Mouse (Mus musculus) heart, postnatal 0 days (tissue): ENCODE measurements around the gene Insl3. TPM values are rescaled to one million over a fixed set of nuclear protein-coding genes. Genes with fewer than 3 reads are reported as not detected.

ENCODE experiments used
- ATAC-seq: fragments of 200-750 bp; cut with Nextera tagmentation; 2 replicates; pipeline ENCODE4 v1.8.0; 2017; ENCODE audit warnings: low read depth, moderate number of reproducible peaks, moderate library complexity; ENCODE audit not compliant: insufficient read depth
- DNase-seq: peaks from one replicate; pipeline ENCODE4 v3.0.0-alpha.2; 2016; ENCODE audit warnings: low spot score
- H3K27ac ChIP-seq: fragments of 300-500 bp; sonication (generic); 2 replicates; pipeline ENCODE4 v1.5.1; 2014; ENCODE audit warnings: low read depth, mild to moderate bottlenecking
- H3K27me3 ChIP-seq: fragments of 300-500 bp; sonication (generic); 2 replicates; pipeline ENCODE4 v1.6.1; 2014; ENCODE audit warnings: low read length, mixed read lengths; ENCODE audit not compliant: control insufficient read depth, insufficient read depth
- H3K36me3 ChIP-seq: fragments of 300-500 bp; sonication (generic); replicated peaks from 2 replicates; pipeline ENCODE4 v1.6.1; 2014; ENCODE audit warnings: low read length, mixed read lengths; ENCODE audit not compliant: control insufficient read depth, insufficient read depth
- H3K4me1 ChIP-seq: fragments of 300-500 bp; sonication (generic); 2 replicates; pipeline ENCODE4 v1.6.1; 2014; ENCODE audit warnings: antibody characterized with exemption; ENCODE audit not compliant: control insufficient read depth, insufficient read depth
- H3K4me2 ChIP-seq: fragments of 300-500 bp; sonication (generic); 2 replicates; pipeline ENCODE4 v1.6.1; 2014; ENCODE audit warnings: low read depth, mild to moderate bottlenecking, low read length, moderate library complexity
- H3K4me3 ChIP-seq: fragments of 300-500 bp; sonication (generic); 2 replicates; pipeline ENCODE4 v1.5.1; 2014; ENCODE audit warnings: low read depth, low read length
- H3K9ac ChIP-seq: fragments of 300-500 bp; sonication (generic); replicated peaks from 2 replicates; pipeline ENCODE4 v1.6.1; 2014; ENCODE audit warnings: low read depth, low read length, mixed read lengths
- H3K9me3 ChIP-seq: fragments of 300-500 bp; sonication (generic); replicated peaks from 2 replicates; pipeline ENCODE4 v1.6.1; 2016; ENCODE audit warnings: low read length; ENCODE audit not compliant: control insufficient read depth
- CTCF ChIP-seq: IDR thresholded peaks from 2 replicates; pipeline ENCODE4 v1.5.1; 2016; ENCODE audit warnings: antibody characterized with exemption, control low read depth, low read depth
- EP300 ChIP-seq: IDR thresholded peaks from 2 replicates; pipeline ENCODE4 v1.6.1; 2016; ENCODE audit warnings: antibody characterized with exemption, low read depth
- WGBS: fragments of 180-500 bp; shearing (Covaris S2); extraction: QIAGEN DNeasy Blood & Tissue Kit; methylation state at CpG from one replicate; pipeline ENCODE4 v1.1.7; 2014; 5-methylcytosine and 5-hydroxymethylcytosine counted together
- polyA plus RNA-seq: library from polyadenylated mRNA; unstranded; fragments of >200 nt; fragmentation: Nextera tagmentation; extraction: Ambion mirVana; gene quantifications from 2 replicates; pipeline ENCODE4 v1.2.1, GENCODE M21; 2015
- total RNA-seq: library from RNA; depleted of rRNA; stranded (reverse); fragments of >200 nt; gene quantifications from 2 replicates; pipeline ENCODE4 v1.2.3, GENCODE M21; 2014; ENCODE audit warnings: low replicate concordance

The Insl3 gene
- total and polyA plus RNA-seq, 2 experiments from 2014 or later: 1.5 TPM; not detected in 1

DNA sequence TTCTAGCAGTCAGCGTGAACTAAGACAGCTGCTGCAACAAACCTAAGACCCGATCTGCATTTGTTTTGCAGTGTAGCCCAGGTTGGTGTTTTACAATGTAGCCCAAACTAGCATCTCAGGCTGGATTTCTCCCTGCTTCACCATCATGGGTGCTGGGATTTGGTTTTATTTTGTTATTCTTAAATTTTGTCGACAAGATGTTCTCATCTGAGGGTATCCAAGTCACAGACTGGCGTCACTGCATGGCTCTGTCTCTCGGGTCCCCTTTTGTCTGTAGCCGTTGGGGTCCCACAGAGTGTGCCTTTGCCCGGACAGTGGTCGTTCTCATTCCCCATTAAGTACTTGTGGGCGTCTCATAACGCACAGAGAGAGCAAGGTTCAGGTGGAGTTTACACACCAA lies 4.3 kb upstream of the Insl3 start:
- WGBS: 46% methylated on average over 10 of the region's 10 CpGs

DNA sequence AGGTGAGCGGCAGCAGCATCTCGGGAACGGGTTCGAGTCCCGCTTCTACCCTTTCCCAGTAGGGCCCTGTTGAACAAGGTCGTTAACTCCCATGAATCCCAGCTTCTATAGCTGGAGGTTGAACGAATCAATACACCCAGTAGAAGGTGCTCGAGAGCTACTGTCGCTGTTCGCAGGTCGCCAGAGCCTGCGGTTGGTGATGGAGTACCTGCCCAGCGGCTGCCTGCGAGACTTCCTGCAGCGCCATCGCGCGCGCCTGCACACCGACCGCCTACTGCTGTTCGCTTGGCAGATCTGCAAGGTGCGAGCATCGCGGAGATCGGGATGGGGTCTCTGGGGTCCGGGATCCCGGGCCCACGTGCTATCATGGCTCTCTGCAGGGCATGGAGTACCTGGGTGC lies 3.4 kb upstream of the Insl3 start:
- WGBS: 23% methylated on average over 29 of the region's 29 CpGs
- DNase-seq (no peak), ATAC-seq (no peak)
- Histone ChIP-seq H3K4me3 (peak overlapping the region; percentile 17), H3K36me3 (no peaks in the 10 kb centered on the region), H3K9ac (no peak overlapping the region), H3K9me3 (no peaks in the 10 kb centered on the region), H3K27me3 (peaks cover 100% of the 10 kb centered on the region), H3K4me2 (peak overlapping the region; percentile 35), H3K27ac (no peak overlapping the region), H3K4me1 (peaks cover 6% of the 10 kb centered on the region; the same call in 1 of the 2 replicates)
- TF ChIP-seq EP300 (no peak), CTCF (no peak)

More for the DNA sequence above, 4.3 kb upstream of the Insl3 start:
- ATAC-seq (no peak), DNase-seq (no peak)
- H3K9ac ChIP-seq: no peak overlapping the region
- peaks cover 10% of the 10 kb centered on the region for H3K4me1 ChIP-seq
- H3K4me2 ChIP-seq: no peak overlapping the region
- no peak overlapping the region for H3K27ac ChIP-seq
- no peak for TF ChIP-seq EP300
- no peak for TF ChIP-seq CTCF
- peaks cover 99% of the 10 kb centered on the region for H3K27me3 ChIP-seq
- H3K9me3 ChIP-seq: no peaks in the 10 kb centered on the region
- H3K36me3 ChIP-seq: no peaks in the 10 kb centered on the region
- H3K4me3 ChIP-seq: no peak overlapping the region

DNA sequence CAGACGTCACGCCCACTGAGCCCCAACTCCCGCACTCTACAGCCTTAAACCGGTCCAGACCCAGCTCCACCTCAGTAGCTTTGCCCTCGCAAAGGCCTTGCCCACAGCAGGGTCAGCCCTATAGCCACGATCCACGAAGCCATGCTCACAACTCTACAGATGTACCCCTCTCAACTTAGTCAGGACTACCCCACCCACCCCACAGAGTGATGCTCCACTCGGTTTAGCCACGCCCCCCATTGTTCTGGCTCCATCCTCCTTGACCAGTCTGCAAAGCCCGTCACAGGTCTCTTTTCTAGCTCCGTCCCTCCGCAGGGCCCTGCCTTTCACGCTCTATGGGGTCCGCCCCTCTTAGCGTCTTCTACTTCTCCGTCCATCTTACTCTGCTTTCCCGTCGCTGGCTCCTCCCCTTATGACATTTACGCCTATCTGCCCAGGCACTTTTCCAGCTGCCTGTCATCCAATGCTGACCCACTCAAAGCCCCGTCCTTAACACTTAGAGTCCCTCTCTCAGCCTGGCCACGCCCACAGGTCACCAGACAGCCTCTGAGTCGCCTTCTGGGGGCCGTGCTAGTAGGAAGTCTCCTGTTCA lies 2.8 kb upstream of the Insl3 start:
- WGBS: 14% methylated on average over 23 of the region's 23 CpGs
- H3K36me3 ChIP-seq: no peaks in the 10 kb centered on the region
- H3K4me3 ChIP-seq: peak overlapping the region; percentile 17
- H3K27me3 ChIP-seq: peaks cover 97% of the 10 kb centered on the region
- ATAC-seq: peak; percentile 45
- H3K9ac ChIP-seq: no peak overlapping the region
- TF ChIP-seq CTCF (no peak), EP300 (no peak)
- H3K4me2 ChIP-seq: peak overlapping the region; percentile 37; the same call in 1 of the 2 replicates
- H3K9me3 ChIP-seq: no peaks in the 10 kb centered on the region
- H3K4me1 ChIP-seq: peaks cover 6% of the 10 kb centered on the region; the same call in 1 of the 2 replicates
- peak; percentile 54 for DNase-seq
- H3K27ac ChIP-seq: no peak overlapping the region

DNA sequence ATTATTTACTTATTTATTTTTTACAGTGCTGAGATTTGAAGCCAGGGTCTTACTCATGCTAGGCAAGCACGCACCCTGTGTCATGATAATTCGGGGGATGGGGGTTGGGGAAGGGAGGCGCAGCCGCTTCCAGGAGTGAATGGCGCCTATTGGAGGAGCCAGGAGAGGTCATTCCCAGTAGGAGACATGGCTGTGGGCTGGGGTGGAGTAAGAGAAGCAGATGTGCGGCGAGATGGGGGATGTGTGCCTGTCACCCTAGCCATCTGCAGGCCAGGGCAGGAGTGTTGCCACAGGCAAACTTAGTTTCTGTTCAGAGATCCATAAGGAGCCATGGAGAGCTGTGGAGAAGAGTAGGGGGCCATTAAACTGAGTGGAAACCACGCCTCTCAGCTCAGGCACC lies 1.4 kb upstream of the Insl3 start:
- Histone ChIP-seq H3K4me2 (no peak overlapping the region), H3K4me3 (no peak overlapping the region), H3K4me1 (peaks cover 6% of the 10 kb centered on the region; the same call in 1 of the 2 replicates), H3K9ac (no peak overlapping the region), H3K36me3 (no peaks in the 10 kb centered on the region), H3K27ac (no peak overlapping the region), H3K27me3 (peaks cover 97% of the 10 kb centered on the region), H3K9me3 (no peaks in the 10 kb centered on the region)
- TF ChIP-seq EP300 (no peak), CTCF (no peak)
- no peak for ATAC-seq
- WGBS: 26% methylated on average over 8 of the region's 8 CpGs
- no peak for DNase-seq

GRCm38 (mm10) chr8:71692509-71692908 lies 3.5 kb downstream of the Insl3 start:
- ATAC-seq (no peak), DNase-seq (no peak)
- H3K4me2 ChIP-seq: no peak overlapping the region
- H3K4me3 ChIP-seq: no peak overlapping the region
- H3K9ac ChIP-seq: no peak overlapping the region
- H3K9me3 ChIP-seq: no peaks in the 10 kb centered on the region
- TF ChIP-seq CTCF: no peak
- no peak overlapping the region for H3K27ac ChIP-seq
- WGBS: 14% methylated on average over 30 of the region's 30 CpGs
- H3K27me3 ChIP-seq: peaks cover 76% of the 10 kb centered on the region
- 0 out of 2 replicates have a peak, but pooled peaks cover 5% of the 10 kb centered on the region for H3K4me1 ChIP-seq
- no peaks in the 10 kb centered on the region for H3K36me3 ChIP-seq
